Mouse (Mus musculus): ENCODE data around the gene Pick1.

DNA sequence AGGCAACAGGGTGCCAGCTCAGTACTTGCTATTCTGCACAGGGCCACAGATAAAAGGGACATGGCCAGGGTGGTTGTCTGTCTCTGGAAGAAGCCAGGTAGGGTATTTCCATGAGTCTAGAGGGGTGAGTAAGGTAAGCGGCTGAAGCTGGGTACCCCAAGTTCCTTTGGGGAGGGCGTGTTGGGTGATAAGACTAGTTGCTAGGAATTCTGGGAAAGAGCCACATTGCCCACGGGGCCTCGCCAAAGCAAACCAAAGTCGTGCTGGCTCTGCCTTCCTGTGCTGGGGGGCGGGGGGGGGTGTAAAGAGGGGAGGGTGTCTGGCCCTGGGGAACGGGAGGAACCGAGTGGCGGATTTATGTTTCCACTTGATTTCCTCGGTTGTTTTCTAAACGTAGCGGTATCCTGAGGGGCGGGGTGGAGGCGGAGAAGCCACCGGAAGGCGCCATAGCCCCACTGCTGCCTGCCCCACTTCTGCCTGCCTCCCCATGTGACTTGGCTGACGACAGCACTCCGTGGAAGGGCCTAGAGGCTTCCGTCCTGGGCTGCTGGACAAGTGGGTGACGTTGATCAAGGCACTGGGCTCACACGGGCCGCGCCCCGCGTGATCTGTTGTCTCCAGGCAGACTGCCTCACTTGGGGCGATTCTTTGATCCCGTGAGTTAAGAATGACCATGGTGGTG, 20.1 kb upstream of the Pick1 start:
- no peak for TF ChIP-seq CTCF (conservative IDR thresholded peaks at IDR 0.05; ENCODE audit: insufficient read depth, insufficient read length, low read depth, low read length)
- TF ChIP-seq POLR2A (IDR thresholded peaks at IDR 0.05; ENCODE audit: low read depth, low read length), result no peak

Measured in kidney, adult 2 months (tissue).